Mouse (Mus musculus) cerebellum, postnatal 10 days (tissue): ENCODE measurements around the gene Igf1r.

Experiments used
- DNase-seq, 2 experiments: peaks; one replicate each; pipeline ENCODE4 v3.0.0; 2021; ENCODE audit warnings: mixed read lengths in 2 of 2

The Igf1r gene

DNA sequence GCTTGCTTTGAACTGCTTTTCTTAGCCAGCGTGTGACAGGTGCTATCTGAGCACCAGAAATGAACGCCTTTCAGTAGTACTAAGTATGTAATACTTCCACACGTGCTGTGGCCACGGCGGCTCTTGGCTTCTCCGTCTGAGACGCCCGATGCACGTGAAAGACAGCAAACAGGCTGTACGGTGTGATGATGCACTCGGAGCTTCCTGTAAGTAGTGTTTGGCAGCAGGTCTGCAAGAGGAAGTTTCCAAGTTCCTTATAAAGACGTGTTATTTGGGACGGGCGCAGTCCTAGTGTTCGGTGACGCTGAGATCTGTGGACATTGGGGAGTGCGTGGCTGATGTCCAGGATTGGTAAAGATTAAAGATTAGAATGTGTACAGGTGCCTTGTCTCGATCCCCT is 5.4 kb downstream of the Igf1r start:
- DNase-seq: peak in 1 of 2 experiments; percentile 21

DNA sequence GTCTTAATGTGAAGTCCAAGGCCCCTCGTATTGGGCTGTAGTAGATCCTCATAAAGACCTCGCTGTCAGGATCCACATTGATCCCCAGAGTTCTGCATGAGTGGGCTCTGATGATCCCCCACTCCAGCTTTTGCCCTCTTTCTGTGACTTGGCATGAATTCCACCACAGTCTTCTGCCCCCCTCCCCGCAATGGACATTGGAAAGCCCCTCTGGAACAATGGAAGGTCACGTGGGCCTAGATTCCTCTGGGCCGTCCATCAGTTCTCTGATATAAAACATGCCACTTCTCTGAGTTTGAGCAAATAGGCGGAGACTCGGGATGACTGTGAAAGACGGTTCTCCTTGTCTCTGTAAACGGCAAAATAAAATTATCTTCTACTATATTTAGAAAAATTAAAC is 8.1 kb downstream of the Igf1r start:
- no peak for DNase-seq

DNA sequence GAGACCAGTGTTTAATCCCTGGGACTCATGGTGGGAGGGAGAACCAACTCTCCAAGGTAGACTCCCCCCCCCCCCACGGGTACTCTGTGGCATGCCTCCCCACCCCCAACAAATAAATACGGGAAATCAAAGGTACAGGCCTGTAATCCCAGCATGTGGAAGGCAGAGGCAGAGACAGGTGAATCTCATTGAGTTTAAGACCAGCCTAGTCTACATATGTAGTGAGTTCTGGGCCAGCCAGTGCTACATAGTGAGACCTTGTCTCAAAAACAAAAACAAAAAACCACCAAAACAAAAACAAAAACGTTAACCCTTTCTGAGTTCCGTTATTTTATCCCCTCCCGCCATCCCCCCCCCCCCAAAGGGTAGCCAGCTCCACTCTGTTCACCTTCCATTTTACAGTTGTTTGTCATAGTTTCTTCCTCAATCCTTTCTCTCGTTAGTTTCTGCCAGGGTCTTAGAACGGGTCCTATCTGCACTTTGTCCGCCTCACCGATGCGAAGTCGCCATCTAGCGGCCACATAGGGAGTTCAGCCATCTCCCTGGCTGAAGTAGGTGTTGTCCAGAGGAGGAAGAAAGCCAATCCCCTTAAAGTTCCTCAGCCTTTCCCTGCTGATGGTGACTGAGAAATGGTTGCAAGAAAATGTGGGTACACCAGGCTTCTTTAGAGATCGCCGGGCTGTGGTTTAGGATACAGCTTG is 9.1 kb downstream of the Igf1r start:
- peak; percentile 92 to 93 for DNase-seq

DNA sequence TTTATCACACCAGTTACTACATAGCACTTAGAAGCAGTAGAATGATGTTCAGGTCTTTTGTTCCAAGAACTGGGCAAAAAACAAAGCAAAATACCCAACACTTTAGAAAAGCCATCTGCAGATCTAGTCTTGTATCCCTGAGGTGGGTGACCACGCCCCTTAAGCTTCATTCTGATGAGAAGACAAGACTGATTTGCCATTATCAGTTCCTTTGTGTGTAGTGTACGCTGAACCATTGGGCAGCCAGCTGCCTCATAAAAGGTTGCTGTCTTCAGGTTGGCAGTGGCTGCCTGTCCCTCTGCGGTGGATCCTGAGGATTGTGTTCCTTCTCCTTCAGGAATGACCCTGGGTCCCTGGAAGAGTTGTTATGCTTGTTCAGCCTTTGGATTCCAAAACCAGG is 11.1 kb downstream of the Igf1r start:
- no peak for DNase-seq

DNA sequence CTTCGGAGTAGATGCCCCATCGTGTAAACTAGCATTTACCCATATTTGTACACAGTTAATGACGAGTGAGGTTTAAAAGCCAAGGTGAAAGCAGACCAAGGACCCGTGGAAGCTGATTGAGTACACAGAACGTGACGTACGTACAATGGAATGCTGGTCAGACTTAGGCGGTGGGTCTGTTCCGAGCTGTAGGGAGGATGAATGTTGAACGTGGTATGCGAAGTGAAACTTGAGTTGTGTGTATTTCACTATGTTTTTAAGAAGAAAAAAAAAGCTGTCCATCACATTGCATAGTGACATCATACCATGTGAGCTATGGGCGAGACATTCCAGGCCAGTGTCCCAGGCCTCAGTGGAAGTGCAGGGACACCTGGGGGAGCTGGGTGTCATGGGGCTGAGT is 15.8 kb downstream of the Igf1r start:
- DNase-seq: no peak

DNA sequence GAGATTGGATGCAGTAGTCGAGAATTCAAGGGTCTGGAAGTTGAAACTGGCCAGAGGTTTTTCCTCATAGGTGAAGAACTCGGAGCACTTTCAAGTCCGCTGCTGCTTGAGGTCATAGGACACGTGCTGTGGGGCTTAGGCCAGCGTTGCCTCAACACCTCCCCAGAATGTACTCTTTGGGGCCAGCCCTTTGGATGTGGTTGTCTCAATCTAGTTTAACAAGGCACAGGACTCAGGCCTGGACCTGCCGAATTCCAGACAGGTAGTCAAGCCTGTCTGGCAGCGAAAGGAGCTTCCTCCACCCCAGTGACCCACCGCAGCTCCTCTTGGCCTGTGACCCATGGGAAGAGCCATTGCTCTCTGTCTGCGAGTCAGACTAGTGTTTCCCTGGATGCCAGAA is 16.4 kb downstream of the Igf1r start:
- no peak for DNase-seq

DNA sequence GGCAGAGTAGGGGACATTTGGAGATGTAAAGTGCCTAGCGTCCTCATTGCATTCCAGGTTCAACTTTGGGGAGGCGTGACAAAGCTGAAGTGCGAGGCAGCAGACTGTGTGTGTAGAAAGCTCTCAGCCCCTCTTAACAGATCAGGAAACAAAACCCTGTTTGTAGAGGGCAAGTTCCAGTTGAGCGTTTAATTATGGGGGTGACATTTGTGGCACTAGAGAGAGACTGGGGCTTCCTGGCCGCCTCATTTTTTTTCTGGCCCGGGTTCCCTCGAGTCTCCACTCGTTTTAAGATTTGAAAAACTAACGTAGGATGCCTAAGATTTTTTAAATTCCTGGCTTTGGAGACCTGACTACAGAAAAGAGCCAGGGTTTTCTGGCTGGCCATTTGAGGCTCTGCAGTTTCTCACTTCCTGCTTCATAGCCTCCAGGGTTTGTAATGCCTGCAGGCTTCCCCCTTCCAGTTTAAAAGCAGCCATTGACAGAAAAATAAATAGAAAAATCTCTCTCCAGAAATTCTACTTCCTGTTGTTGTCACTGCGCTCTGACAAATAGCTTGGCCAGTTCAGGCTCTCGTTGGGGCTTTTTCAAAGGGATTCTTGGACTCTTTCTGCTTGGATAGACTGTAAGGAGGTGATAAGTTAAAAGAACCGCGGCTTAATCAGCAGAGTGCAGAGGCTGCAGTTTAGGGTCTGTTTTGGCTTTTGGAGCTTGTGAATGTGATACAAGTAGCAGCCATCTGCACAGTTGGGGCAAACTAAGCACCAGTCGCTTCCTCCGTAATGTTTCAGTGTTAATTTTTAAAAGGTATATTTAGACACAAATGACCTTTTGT is 20.8 kb downstream of the Igf1r start:
- DNase-seq: no peak

DNA sequence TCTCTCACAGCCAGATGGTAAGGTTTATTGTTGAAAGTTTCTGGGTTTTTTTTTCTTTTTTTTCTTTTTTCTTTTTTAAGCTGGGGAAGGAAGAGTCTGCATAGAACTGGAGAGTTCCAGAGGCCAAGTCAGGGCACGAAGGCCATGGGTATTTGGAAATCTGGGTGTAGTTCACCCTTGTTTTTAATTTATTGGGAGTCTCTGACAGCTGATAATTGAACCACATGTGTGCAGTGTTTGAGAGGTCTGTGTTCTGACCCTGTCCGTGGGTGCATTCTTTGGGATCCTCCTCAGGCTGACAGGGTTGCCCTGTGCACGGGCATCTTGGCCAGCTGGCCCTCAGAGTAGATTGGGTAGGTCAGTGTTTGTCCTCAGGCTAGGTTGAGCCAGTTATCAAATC is 29.3 kb downstream of the Igf1r start:
- no peak for DNase-seq

DNA sequence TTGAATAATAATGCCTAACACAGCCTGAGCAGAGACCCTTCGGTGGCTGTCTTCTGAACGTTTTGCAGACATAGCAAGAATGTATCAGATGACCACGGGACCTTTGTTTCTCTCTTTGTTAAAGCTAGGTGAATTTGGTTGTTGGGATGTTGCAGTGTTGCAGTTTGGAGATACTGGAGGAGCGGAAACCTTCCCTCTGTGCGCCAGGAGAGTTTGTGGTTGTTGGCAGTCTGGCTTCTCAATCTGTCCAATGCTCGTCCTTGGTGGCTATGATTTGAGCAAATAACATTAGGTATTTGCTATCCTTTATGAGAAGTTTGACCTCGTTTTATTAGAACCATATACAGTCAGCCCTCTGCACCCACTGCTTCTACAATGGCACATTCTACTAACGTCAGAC is 30.2 kb downstream of the Igf1r start:
- no peak for DNase-seq

DNA sequence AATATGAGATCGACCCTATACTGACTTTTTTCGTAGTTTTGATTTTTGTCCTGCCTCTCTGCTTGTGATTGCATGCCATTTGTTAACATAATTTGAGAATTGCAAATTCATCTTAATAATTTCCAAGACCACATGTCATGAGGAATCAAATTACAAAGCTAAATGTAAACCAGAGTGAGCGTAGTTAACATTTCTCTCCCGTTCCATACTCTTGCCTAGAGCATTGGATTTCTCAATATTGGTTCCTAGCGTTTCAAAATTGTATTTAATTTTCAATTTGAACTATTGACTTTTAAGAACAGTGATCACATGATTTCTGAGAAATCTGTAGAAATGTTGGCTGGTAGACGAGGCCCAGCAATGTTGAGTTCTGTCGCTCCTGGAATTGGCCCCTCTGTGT is 30.8 kb downstream of the Igf1r start:
- no peak for DNase-seq

DNA sequence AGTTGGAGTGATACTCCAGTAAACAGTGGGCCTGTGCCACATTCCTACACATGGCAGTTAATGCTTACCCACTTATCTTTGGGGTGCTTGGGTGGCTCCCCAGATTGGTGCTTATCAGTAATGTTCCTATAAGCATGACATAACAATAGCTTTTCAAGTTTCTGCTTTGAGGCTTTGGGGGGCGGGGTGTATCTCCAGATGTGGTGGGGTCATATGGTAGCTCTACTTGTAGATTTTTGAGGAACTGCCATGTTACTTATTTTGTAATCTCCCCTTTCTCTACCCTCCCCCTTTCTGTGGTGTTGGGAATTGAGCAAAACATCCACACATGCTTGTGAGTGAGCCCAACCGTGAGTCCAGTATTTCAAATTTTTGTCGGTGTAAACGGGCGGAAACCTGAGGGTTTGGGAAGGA is 32.4 kb downstream of the Igf1r start:
- DNase-seq: no peak

DNA sequence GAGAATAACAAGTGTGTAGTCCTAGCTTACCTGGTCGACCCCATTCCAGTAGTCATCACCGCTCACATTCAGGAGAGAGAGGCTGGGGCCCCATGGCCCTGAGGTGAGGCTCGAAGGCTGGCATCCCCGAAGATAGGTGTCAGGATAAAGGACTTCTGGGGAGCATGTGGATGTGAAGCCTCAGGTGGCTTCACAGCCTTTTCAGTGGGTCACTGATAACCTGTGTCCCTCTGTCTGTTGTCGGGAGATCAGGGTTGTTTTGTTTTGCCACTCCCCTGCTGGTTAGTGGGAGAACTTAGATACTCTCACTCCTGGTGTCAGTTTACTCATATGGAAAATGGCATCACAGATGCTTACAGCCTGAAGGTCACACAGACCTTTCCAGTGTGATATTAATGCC is 32.9 kb downstream of the Igf1r start:
- DNase-seq: no peak

DNA sequence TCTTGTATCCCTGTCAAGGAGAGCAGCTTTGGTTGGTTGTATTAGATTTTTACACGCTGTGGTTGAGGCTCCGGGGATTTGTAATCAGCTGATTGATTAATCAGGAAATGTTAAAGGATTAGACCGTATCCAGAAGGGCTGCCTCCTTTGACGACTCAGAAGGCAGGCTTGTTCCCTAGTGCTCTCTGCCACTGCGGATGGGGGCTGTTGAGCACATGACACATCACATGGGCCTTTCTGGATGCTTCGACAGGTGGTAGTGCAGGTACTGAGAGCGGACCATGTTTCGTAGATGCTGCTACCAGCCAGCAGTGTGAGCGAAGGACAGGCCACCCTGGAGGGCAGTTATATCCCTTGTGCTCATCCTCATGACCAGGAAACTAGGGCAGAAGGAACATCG is 33.6 kb downstream of the Igf1r start:
- no peak for DNase-seq

DNA sequence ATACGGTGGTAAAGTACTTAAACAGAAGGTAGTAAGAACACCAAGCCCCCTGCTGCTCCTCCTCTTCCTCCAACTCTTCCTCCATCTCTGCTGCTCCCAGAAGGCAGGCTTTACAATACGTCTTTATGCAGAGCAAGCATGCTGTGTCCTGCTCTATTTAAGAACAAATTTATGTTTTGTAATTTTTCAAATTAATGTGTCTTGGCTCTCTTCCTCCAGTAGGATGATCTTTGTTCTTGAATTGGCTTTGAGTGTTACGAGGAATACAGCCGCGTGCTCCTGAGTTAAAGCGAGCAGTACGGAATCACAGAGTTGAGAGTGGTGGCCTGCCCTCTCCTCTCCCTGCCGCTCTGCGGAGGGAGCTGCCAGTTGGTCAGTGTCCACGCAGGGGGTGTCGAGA is 34.2 kb downstream of the Igf1r start:
- DNase-seq: no peak

DNA sequence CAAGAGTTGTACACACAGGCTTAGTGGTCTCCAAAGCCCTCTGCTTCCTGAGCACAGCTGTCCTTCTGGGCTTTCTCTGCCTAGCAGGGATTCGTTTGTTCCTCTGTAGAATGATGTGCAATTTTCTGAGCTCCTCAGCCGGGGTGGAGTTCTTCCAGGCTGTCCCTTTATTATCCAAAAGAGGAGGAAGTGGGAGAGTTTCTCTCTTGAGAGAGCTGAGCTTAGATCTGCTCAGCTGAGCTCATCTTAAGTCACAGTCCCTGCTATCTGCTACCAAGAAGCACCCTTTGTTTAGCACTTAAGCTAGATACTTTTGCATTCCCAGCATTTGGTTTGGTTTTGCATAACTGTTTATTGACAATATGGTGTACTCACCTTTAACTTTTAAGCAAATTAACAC is 36.7 kb downstream of the Igf1r start:
- DNase-seq: no peak

DNA sequence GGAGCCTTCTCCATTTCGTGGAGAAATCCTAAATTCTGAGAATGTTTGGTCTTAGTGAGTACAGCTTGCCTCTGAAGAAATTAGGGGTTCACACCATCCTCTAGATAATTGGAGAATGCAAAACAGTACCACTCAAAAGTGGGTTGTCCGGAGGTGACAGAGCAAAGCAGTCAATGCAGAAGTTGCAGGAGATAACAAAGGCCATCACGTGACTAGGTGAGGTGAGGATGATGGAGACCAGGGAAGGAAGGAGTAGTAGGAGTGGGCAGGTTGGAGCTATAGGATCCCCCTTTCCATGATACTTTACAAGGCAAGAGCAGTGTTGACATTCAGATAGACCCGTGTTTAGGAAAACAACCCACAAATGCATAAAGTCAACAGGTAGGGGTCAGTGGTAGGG is 41.0 kb downstream of the Igf1r start:
- DNase-seq: no peak

DNA sequence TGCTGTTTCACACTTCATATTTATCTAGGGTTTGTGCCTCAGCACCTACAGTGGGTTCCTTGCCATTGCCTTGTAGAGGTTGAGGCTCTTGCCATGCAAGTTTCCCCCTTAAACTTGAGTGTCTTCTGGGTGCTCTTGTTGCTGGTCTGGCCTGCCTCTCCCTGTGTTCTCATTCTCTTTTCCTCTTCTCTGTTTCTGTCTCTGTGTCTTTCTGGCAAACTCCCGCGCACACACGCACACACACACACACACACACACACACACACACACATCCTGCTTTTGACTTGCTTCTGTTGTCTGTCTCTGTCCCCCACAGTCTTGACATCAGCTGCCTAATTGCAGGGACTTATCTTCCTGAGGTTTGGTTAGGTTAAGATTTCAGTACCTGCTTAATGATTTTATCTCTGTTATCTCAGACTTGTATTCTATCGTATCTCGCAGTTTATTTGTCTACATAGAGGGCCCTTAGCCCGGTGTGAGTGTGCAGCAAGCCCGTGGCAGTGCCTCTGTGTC is 41.8 kb downstream of the Igf1r start:
- DNase-seq: no peak

DNA sequence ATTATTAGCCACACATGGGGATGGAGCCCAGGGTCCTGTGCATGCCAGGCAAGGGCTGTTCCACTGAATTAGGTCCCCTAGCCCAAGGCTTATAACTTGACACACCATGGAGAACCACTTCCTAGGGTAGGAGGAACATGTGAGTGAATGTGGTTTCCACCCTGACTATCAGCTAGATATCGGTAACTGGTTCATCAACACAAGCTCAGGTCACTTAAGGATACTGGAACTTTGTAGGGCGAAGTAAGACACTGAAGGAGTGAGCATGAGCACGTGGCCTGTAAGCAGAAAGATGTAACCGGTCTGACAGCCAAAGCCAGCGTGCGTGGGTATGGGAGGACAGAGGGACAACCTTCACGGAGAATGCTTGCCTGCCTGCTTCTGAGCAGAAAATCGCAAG is 42.6 kb downstream of the Igf1r start:
- DNase-seq: no peak

DNA sequence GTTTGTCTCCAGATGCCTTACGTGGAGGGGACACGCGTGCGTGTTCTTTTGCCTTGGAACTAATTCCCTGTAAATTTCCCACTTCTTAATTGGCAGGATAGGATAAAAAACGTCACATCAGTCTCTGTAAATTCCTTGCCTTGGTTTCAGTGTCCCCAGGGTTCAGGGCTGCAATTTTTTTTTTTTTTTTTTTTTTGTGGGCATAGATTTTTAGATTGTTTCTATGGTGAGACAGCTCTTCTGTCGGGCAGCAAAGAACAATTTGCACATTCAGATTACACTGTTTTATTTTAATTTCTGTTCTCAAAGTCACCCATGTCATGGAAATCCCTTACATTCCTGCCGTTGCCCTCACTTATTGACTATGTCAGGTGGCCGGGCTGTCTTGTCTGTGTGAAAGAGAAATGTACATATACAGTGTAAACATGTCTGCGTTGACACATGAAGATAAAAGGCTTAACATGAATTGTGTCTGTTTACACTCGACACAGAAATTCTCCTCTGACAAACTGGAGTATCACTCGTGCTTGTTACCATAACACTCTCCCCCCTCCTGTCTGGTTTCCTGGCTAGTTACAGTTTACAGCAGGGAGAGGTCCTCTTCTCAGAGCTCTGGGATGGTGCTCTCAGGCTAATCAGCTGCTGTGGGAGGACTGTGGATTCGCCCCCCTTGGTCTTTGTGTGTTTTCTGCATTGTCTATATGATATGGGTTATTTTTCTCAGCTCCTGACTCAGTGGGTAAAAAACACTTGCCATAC is 43.8 kb downstream of the Igf1r start:
- no peak for DNase-seq

DNA sequence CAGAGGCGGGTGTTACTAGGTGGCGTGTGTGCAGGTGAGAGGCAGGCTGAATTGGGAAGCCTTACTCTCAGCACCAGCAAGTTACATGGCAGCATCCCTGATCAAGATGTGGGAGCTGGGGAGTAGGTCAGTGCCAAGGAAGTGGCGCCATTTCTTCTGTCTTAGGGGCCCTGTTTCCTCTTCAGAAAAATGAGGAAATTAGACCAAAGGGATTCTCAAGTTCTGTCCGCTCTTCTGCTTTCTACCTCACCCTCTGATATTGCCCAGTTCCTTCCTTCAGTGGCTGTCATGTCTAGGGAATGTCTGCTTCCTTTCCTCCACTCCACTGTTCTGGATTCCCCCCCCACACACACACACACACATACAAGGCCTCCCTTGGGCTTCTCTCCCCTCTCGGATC is 48.6 kb downstream of the Igf1r start:
- no peak for DNase-seq

DNA sequence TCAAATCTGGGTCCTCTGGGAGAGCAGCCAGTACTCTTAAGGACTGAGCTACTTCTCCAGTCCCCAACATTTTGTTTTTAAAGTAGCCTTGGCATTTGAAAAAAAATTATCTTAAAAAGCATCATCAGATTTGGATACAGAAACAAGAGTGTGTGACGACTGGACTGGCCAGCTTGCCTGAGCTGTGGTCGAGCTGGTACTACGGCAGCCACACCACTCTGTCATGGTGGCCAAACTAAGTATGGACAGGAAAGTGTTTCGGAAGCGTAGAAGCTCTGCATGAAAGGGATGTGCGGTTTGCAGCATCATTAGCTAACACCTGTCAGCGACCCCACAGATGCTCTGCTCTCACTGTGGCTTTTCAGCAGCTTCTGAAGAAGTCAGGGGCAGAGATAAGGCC is 53.4 kb downstream of the Igf1r start:
- DNase-seq: no peak

DNA sequence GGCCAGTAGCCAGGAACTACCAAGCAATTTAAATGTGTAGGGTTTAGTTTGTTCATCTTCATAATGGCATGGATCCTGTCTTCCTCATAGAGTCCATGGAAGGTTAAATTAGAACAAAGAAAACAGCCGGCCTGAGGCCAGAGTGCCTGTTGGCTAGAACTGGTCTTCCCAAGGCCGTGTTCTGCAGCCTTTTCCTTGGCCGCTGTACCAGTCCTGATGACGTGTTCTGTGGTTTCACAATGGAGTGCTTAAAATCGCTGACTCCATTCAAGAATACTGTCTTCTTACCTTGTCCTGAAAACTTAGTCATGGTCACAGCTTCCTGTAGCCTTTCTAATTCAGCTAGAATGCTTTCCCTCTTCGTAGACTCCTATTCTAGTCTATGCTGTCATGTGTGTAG is 53.9 kb downstream of the Igf1r start:
- no peak for DNase-seq

DNA sequence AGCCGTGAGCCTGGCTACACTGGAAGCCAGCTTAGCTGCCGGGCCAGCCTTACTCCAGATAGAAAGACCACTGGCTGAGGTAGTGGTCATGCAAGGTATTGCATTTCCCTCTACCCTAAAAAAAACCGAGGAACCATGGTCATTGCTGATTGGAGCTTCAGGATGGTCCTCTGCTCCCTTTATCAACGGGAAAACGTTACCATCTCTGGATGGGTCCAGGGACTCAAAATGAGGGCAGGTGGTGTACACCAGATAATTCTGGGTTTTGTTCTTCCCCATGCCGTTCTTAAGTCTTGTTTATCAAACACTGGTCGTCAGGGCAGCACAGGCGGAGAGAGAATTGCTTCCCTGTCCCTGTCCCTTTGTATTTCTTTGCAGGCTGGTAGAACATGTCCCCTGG is 57.0 kb downstream of the Igf1r start:
- no peak for DNase-seq

DNA sequence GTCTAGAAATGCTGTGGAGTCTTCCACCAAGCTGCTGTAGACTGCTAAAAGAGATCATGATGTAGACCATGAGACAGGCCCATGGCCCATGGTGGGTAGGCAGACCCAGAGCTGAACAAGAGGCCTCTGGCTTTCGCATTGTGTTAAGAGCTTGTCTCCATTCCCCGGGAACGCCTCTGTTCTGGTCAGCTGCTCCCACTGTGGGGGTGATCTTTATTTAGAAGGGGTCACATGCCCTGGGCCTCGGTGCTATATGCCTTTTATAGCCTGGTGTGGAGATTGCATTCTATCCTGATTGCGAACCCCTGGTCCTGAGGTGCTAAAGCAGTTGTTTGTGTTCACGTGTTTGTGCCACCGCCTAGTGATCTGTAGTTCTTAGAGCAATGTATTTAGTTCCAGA is 57.5 kb downstream of the Igf1r start:
- DNase-seq: no peak
